Mouse (Mus musculus) stomach, embryonic 14.5 days (tissue): ENCODE results near the gene Thsd4. TPM values are rescaled to one million over a fixed set of nuclear protein-coding genes. Genes with fewer than 3 reads are reported as not detected.
"Not testable (repeated sequence)": the region's sequence is repeated elsewhere in the genome, so short reads cannot be mapped to it uniquely, and the experiment has no call there.

ENCODE experiments used
- ATAC-seq: fragments of 200-750 bp; cut with Nextera tagmentation; 2 replicates; pipeline ENCODE4 v1.8.0; 2017; ENCODE audit warnings: low read depth, moderate TSS enrichment; ENCODE audit not compliant: insufficient number of reproducible peaks, insufficient read depth, low FRiP score
- H3K27ac ChIP-seq: fragments of 300-500 bp; sonication (generic); 2 replicates; pipeline ENCODE4 v1.5.1; 2014; ENCODE audit warnings: mild to moderate bottlenecking, low read length, moderate library complexity, mixed read lengths
- H3K27me3 ChIP-seq: fragments of 300-500 bp; sonication (generic); 2 replicates; pipeline ENCODE4 v1.6.1; 2014; ENCODE audit warnings: low read length, control low read depth, mixed read lengths; ENCODE audit not compliant: control insufficient read depth, insufficient read depth
- H3K36me3 ChIP-seq: fragments of 300-500 bp; sonication (generic); 2 replicates; pipeline ENCODE4 v1.6.1; 2014; ENCODE audit warnings: mild to moderate bottlenecking, control low read depth, low read length, moderate library complexity, mixed read lengths; ENCODE audit not compliant: control insufficient read depth, insufficient read depth
- H3K4me1 ChIP-seq: fragments of 300-500 bp; sonication (generic); 2 replicates; pipeline ENCODE4 v1.6.1; 2014; ENCODE audit warnings: low read length, control low read depth, mixed read lengths; ENCODE audit not compliant: control insufficient read depth, insufficient read depth
- H3K4me2 ChIP-seq: fragments of 300-500 bp; sonication (generic); replicated peaks from 2 replicates; pipeline ENCODE4 v1.6.1; 2014; ENCODE audit warnings: low read depth, low read length, control low read depth
- H3K4me3 ChIP-seq: fragments of 300-500 bp; sonication (generic); 2 replicates; pipeline ENCODE4 v1.5.1; 2014; ENCODE audit warnings: low read depth, low read length, control low read depth
- H3K9ac ChIP-seq: fragments of 300-500 bp; sonication (generic); replicated peaks from 2 replicates; pipeline ENCODE4 v1.6.1; 2014; ENCODE audit warnings: low read depth, mild to moderate bottlenecking, control low read depth, low read length, moderate library complexity, mixed read lengths
- H3K9me3 ChIP-seq: fragments of 300-500 bp; sonication (generic); 2 replicates; pipeline ENCODE4 v1.6.1; 2016; ENCODE audit warnings: low read depth, low read length, control low read depth; ENCODE audit not compliant: control insufficient read depth
- WGBS: fragments of 180-500 bp; shearing (Covaris S2); extraction: QIAGEN DNeasy Blood & Tissue Kit; methylation state at CpG from one replicate; pipeline ENCODE4 v1.1.7; 2014; 5-methylcytosine and 5-hydroxymethylcytosine counted together
- polyA plus RNA-seq: library from polyadenylated mRNA; unstranded; fragments of >200 nt; fragmentation: Nextera tagmentation; extraction: Ambion mirVana; gene quantifications from 2 replicates; pipeline ENCODE4 v1.2.1, GENCODE M21; 2014

The Thsd4 gene
- polyA plus RNA-seq, 1 experiment from 2014 or later = 27.2 TPM

DNA sequence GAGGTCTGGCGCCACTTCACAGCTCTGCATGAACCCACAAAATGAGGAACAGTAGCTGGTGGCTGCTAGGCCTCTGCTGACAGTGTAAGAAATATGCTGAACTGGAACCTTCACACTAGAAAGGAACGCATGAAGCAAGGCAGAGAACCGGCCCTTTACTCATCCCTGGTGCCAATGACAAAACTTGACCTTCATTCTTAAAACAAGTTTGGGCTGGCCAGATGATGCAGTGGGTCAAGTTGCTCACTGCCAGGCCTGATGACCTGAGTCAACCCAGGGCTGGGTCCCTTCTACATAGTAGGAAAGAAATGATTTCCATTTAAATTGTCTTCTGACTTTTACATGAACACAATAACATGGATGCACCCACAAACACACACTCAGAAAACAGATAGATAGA is 340.9 kb downstream of the Thsd4 start:
- H3K27ac ChIP-seq = peak overlapping the region; percentile 66
- peaks cover 8% of the 10 kb centered on the region for H3K4me1 ChIP-seq
- no peak overlapping the region for H3K9ac ChIP-seq
- H3K9me3 ChIP-seq = no peaks in the 10 kb centered on the region
- no peaks in the 10 kb centered on the region for H3K36me3 ChIP-seq
- WGBS = 86% methylated on average over 3 of the region's 3 CpGs
- H3K4me3 ChIP-seq = no peak overlapping the region
- H3K27me3 ChIP-seq = no peaks in the 10 kb centered on the region
- no peak for ATAC-seq
- H3K4me2 ChIP-seq = no peak overlapping the region

DNA sequence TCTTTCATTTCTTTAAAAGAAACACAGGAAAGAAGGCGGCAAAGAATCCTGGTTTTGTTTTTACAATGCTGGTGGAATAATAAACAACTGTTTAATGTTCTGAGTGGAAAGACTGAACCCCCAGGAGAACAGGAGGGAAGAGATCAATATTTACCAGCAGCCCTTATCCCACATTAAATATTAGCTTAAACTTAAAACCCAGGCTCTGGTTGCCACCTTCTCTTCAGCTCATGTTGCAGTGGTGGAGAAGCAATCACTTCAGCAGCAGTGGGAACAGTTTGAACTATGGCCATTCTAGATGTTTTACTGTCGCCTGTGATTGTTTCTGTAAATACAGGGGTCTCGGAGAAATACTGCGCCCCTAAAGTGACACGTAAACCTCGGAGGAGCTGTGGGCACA is 341.7 kb downstream of the Thsd4 start:
- Histone ChIP-seq H3K9ac (no peak overlapping the region), H3K4me2 (no peak overlapping the region), H3K4me3 (no peak overlapping the region), H3K36me3 (no peaks in the 10 kb centered on the region), H3K27ac (peak overlapping the region; percentile 66; the same call in 1 of the 2 replicates), H3K4me1 (peaks cover 8% of the 10 kb centered on the region), H3K9me3 (no peaks in the 10 kb centered on the region), H3K27me3 (no peaks in the 10 kb centered on the region)
- 29% methylated on average over 6 of the region's 6 CpGs for WGBS
- peak; percentile 56; the same call in 1 of the 2 replicates for ATAC-seq

DNA sequence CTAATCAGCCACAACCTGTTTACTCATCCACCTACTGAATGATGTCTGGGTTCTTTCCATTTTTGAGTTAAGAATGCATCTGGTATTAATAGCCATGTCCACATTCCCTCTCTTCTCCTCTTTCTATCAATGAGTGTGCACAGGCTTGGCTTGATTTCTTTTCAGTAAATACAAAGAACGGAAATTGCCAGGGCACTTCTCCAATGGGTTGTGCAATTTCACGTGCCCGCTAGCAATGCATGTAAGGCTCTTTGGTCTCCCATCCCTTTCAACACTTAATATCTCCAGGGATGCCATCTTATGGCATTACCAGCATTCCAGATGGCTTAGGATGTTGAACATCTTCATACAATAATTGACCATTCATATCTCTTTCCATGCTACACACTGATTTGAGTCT is 345.5 kb downstream of the Thsd4 start:
- 96% methylated on average over 3 of the region's 3 CpGs for WGBS

DNA sequence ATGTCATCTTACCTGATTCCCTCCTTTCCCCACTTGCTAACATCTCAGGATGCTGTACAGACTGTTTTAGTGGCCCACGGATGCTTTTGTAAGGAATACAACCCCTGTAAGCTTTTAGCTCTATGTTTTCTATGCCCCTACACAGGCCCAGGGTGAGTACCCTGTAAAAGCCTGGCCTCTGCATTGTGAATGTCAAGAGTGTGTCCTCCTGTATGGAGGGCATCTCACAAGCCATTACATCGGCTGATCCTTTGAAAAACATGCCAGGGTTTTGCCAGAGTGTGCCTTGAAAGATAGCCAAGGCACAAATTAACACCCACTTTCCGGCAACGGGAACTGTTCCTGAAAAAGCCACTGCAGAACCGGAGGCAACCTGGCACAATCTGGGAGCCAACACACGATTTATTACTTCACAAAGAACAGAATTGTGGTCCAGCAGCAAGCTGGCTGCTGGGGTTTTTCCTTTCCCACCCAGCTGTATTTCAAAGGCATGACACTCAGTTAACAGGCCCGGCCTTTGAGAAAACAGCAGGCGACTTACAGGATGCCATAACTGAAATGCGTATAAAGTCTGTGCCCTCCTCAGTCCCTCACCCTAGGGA is 349.3 kb downstream of the Thsd4 start:
- H3K4me1 ChIP-seq, H3K4me3 ChIP-seq, ATAC-seq, H3K27me3 ChIP-seq, H3K9me3 ChIP-seq, H3K9ac ChIP-seq, H3K4me2 ChIP-seq, H3K27ac ChIP-seq, H3K36me3 ChIP-seq: not testable (repeated sequence)
- WGBS = 59% methylated on average over 9 of the region's 9 CpGs

More for the DNA sequence above, 345.5 kb downstream of the Thsd4 start:
- Histone ChIP-seq H3K9me3 (no peaks in the 10 kb centered on the region), H3K9ac (no peak overlapping the region), H3K4me2 (no peak overlapping the region), H3K36me3 (no peaks in the 10 kb centered on the region), H3K27me3 (no peaks in the 10 kb centered on the region), H3K4me1 (peaks cover 8% of the 10 kb centered on the region), H3K27ac (no peak overlapping the region), H3K4me3 (no peak overlapping the region)
- ATAC-seq = no peak

DNA sequence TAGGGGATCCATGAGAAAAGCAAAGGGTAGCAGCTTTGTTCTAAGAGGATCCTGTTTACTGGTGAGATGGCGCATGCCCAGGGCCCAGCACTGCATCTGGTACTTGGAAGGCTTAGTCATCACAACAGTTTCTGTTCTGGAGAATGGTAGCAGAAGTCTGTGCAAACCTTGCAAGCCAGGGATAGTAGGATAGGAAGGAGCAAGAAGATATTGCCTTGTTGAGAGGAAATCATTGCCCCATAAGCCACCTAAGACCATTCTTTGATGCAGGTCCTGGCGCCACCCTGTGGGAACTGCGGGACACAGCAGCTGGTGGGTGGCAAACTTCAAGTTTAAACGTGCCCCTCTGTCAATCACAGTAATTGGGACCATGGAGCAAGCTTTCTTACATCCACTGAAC is 354.9 kb downstream of the Thsd4 start:
- Histone ChIP-seq H3K27me3 (no peaks in the 10 kb centered on the region), H3K36me3 (no peaks in the 10 kb centered on the region), H3K9me3 (no peaks in the 10 kb centered on the region), H3K27ac (no peak overlapping the region), H3K4me3 (no peak overlapping the region), H3K4me2 (no peak overlapping the region), H3K9ac (no peak overlapping the region), H3K4me1 (no peaks in the 10 kb centered on the region)
- WGBS = 77% methylated on average over 4 of the region's 4 CpGs
- ATAC-seq = no peak

DNA sequence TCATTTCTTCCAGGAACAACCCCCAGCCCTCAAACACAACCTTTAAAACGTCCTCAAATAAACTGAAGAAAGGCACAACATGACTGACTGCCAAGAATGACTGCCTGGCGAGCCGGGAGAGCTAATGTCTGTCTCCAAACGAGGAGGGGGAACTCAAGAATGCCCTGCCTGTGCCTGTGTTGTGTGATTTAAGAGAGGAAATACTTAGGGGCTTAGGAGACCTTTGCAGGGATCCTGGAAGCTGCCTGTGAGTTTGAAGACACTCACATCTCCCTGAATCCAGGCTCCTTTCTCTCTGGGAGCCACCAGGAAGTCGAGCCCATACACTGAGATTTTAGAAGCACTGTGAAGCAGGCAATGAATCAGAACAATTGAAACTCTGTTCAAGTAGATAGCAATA is 361.0 kb downstream of the Thsd4 start:
- no peak for ATAC-seq
- H3K9me3 ChIP-seq = no peaks in the 10 kb centered on the region
- no peak overlapping the region for H3K9ac ChIP-seq
- H3K4me1 ChIP-seq = peaks cover 9% of the 10 kb centered on the region; the same call in 1 of the 2 replicates
- no peak overlapping the region for H3K4me3 ChIP-seq
- WGBS = 11% methylated on average over 5 of the region's 5 CpGs
- H3K27ac ChIP-seq = peak overlapping the region; percentile 27; the same call in 1 of the 2 replicates
- H3K4me2 ChIP-seq = no peak overlapping the region
- H3K27me3 ChIP-seq = no peaks in the 10 kb centered on the region
- no peaks in the 10 kb centered on the region for H3K36me3 ChIP-seq

DNA sequence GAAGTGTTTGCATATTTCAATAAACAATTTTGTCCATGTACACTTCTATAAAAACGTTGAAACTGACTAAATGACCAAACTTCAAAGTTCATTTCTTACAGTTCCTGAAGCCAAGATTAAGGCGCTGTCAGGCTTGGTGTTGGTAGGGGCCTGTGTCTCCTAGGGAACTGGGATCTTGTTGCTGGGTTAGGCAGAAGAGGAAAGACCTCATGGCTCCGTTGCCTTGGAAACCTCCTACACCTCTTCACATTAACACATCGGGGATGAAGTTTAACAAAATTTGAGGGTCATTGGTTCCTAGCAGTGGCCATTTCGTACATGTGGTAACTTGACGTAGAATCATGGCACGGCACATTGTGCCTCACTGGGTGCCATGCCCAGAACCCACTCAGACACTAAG is 361.7 kb downstream of the Thsd4 start:
- Histone ChIP-seq H3K27ac (no peak overlapping the region), H3K27me3 (no peaks in the 10 kb centered on the region), H3K4me1 (peaks cover 9% of the 10 kb centered on the region; the same call in 1 of the 2 replicates), H3K4me2 (no peak overlapping the region), H3K9ac (no peak overlapping the region), H3K36me3 (no peaks in the 10 kb centered on the region), H3K9me3 (no peaks in the 10 kb centered on the region), H3K4me3 (no peak overlapping the region)
- 77% methylated on average over 7 of the region's 7 CpGs for WGBS
- no peak for ATAC-seq

DNA sequence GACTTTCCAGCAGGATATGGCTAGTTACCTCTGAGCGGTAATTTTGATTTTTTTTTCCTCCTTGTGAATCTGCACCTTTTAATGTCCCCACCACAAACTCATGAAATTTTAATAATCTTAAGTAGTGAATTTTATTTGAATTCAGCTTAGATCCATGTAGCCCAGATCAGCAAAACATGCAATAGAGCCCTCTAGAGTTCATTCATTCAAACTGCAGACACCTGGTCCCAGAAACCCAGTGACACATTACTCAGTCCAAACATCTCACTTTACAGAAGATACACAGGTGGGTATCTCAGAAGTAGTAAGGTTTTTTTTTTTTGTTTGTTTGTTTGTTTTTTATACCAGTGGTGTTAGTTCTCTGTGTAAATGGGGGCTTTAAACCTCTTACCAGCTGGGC is 368.9 kb downstream of the Thsd4 start:
- Histone ChIP-seq H3K27me3 (no peaks in the 10 kb centered on the region), H3K36me3 (no peaks in the 10 kb centered on the region), H3K4me1 (no peaks in the 10 kb centered on the region), H3K27ac (no peak overlapping the region), H3K4me2 (no peak overlapping the region), H3K4me3 (no peak overlapping the region), H3K9me3 (no peaks in the 10 kb centered on the region), H3K9ac (no peak overlapping the region)
- 88% methylated on average over 1 of the region's 1 CpGs for WGBS
- ATAC-seq = no peak
